Mouse (Mus musculus) mouse trophoblast stem cell (cell line): ENCODE measurements at regions not wholly inside any gene's neighbourhood (a gene's known extent, or its start where the extent isn't known, plus 50 kb on each side); places are given as distances from the start of the nearest gene placed in this dataset.
"Not testable (repeated sequence)": the region's sequence is repeated elsewhere in the genome, so short reads cannot be mapped to it uniquely, and the experiment has no call there.

Experiments
- in situ Hi-C, 2 experiments: fragments of 300-500 bp; cut with MseI, MboI; formaldehyde crosslinking; loops; 2 replicates in 1 of 2; 3 replicates in 1 of 2; pipeline ENCODE4 v1.15.1; 2025

DNA sequence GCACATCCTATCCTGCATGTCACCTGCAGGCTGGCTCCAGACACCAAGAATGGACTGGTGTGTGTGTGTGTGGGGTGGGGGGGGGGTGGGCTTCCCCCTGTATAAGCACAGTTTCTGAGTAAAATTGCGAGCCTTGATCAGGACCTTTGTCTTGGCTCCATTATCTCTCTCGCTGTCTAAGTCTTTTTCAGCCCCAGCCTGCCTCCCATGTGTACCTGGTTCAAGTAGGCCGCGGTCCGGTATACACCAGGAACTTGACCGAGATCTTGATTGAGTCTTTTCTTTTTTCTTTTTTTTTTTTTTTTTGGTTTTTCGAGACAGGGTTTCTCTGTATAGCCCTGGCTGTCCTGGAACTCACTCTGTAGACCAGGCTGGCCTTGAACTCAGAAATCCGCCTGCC, 276.8 kb downstream of the 1810013L24Rik start:
- in situ Hi-C loops: not testable (repeated sequence)

DNA sequence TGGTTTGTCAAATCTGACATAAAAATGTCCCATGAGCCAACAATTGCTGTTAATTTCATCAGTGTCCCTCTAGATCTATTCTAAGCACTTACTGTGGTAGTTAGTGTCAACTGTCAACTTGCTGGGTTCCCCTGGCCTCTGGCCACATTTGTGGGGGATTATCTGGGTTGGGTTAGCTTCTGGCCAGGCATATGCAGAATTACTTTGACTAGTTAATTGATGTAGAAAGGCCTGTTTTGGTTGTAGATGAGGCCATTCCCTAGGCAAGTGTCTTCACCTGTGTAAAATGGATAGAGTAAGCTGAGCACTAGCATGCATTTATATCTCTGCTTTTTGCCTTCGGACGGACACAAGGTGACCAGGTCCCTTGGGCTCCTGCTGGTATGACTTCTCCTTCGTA, 283.9 kb downstream of the 1810013L24Rik start:
- in situ Hi-C loops: no loop called here

DNA sequence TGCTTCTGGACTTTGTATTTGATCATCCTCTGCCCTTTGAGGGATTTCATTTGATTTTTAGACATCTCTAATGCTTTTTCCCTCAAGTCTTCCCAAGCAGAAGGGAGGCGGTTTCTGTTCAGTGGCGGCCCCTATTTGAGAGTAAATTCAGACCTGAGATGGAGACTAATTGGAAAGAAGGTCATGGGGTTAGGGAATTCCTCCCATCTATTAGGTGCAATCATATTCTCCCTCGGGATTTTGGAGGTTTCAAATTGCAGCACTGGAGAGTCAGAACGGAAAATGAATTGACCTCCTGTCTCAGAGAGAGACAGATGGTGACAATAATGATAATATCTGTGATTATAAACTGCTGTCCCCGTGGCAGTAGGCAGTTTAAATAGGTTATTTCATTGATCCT, 285.6 kb downstream of the 1810013L24Rik start:
- in situ Hi-C loops: no loop called here

DNA sequence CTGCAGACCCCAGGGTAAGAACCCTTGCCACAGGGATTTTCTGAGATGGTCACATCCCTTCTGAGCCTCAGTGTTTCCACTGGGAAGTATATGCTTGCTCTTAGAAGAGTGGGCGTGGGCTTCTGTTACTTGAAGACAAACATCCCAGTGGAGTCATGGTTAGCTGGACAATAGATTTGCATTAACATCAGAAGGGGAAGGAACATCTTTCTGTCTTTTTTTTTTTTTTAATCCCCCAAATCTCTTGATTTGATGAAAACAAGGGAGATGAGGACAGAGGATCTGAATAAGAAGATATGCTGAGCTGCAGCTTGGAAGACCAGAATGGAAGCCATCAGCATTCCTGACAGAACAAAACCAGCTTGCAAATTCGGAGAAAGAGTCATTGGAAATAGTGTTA, 291.7 kb downstream of the 1810013L24Rik start:
- in situ Hi-C loops: no loop called here

DNA sequence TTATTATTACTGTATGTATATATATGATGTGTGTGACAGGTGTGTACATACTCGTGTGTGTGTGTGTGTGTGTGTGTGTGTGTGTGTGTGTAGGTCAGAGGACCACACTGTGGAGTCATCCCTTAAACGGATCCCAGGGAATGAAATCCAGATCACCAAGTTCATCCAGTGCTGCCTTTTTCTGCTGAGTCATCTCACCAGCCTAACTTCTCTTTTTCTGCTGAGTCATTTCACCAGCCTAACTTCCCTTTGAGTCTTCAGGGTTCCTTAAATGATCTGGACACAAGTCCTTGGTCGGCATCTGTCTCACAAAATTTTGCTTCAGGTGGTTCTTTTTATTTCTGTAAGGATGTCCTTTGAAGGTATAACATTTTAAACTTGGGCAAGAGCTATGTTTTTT, 302.2 kb downstream of the 1810013L24Rik start:
- in situ Hi-C loops: no loop called here

DNA sequence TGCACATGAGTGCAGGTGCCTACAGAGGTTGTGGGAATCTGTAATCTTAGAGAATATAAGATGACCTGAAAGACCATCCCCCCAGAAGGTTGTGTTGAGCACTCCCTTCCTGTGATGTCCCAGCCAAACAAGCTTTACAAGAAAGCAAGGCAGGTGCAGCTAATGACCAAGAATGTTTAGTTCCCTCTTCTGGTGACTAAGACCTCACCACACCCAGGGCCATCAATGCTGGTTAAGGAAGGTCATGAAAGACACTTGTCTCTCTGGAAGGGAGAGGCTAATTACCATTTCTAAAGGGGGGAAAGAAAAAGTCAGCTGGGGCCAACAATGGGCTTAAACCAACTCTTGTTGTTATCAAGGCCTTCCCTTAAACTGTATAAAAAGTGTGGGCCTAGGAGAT, 302.9 kb downstream of the 1810013L24Rik start:
- in situ Hi-C loops: no loop called here

DNA sequence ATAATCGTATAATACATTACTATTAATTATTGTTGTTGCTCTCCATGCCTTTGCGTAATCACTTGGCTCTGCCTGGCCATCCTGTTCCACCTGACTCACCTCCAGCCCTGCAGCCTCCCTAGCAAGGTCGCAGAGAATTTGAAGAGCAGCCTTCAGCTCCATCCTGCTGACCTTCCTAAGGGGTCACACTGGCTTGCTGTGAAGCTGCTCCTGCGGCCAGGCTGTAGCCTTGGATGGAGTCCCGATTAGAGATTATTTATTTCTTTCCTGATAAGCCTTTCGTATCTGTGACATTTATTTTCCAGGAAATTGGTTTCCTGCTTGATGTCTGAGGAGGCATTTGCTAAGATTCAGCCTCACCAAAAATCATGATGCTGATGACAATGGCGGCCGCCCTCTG, 305.5 kb downstream of the 1810013L24Rik start:
- in situ Hi-C loops: no loop called here

DNA sequence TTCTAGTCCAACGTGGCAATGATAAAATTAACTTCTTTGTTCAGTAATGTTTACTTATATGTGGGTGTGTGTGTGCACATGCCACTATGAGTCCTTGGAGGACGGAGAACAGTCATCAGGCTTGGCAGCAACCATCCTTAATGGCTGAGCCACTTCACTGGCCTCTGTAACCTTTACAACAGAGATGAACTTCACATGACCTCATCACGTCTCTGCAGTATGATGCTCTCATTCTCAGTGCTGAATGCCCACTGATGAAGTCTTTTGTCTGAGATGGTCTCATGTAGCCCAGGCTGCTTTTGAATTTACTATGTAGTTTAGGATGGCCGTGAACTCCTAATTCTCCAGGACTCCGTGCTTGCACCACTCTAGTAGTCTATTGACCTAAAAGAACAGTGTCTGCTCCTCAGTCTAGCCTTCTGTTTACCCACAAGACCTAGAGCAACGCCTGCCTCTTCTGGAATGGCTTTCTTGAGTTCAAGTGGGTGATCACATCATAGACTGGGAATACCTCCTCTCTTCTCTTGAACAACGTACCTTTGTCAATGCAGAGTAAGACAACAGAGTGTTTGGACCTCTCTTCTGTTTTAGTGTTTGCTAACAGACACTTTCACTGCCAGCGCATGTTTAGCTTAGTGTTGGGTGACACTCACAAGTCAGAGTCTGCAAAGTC, 308.8 kb downstream of the 1810013L24Rik start:
- in situ Hi-C loops: no loop called here

DNA sequence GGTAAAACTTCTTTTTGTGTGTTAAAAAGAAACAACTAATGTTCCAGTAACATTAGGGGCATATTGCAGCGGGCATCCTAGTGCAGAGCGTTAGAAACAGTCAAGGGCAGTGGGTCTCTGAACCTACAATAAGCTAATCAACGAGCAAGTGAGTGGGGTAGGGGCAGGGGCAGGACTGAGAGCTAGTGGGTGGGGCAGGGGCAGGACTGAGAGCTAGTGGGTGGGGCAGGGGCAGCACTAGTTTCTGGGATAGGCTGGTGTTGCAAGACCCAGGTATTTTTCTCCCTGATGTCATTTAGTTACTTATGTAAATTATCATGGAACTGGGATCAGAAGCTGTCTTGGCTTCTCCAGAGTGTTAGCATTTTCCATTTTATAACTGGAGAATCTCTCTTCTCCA, 309.5 kb downstream of the 1810013L24Rik start:
- in situ Hi-C loops: no loop called here

DNA sequence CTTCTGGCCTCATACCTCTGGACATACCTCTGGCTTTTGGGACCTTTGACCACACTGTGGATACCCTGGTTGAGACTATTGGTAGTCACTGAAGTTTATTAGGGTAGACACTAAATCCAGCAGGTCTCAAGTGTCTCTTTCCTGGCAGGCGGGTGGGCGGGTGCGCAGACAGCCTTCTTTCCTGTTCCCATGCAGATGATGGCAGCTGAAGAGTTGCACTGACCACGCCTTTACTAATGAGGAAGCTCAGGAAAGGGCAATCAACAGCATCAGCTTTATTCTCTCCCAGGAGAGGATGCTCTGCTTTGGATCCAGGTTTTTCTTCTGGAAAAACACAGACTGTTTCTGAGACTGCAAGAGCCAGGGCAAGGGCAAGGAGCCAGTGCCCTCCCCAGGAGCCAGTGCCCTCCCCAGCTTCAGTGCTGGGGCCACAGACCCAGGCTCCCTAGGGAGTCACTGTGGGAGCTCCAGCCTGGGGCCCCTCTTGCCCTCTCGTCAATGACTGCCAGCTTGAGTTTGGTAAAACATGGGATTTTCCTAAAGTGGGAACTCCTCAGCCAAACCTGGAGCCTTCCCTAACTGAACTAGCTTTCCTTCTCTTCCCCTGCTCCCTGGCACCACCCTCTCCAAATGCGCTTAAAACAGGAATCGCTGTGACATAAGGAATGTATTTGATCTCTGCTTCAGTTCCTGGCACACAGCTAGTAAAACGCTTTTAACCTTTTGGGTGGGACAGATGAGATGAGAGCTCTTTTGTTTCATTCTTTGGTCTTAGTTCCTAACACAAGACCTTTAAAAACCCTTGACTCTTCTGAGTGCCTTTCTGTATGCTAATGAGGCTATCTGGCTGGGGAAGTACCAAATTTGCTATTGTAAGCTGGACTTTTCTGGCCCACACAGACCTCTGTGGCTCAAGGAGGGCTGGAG, 319.6 kb downstream of the 1810013L24Rik start:
- in situ Hi-C loops: no loop called here

DNA sequence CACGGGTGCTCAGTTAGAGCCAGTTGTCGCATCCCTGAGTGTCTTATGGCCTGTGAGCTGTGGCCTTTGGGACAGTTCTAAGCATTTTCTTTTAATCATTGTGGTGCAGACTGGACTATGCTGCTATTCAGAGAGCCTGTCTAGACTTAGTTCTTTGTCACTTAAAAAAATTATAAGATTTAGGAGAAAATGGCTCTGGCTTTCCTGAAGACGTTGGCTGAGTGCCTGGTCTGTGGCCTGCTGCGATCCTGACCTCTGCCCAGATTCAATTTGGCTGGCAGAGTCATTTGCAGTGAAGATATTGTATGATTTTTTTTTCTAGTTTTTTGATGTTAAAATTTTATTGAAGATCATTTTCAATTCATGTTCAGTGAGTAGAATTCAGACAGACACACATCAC, 322.0 kb downstream of the 1810013L24Rik start:
- in situ Hi-C loops: no loop called here

DNA sequence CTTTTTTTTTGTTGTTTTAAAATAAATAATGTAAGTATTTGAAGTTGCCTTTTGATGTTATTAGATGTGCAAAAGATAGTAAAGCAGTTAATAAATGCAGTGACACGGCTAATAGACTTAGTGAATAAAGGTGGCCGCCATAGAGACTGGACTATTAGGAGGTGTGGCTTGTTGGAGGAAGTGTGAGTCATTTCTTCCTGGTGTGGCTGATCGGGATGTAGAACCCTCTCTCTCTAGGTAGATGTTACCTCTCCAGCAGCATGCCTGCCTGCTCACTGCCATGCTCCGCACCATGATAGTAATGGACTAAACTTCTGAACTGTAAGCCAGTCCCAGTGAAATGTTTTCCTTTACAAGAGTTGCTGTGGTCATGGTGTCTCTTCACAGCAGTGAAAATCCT, 323.6 kb downstream of the 1810013L24Rik start:
- in situ Hi-C loops: no loop called here

DNA sequence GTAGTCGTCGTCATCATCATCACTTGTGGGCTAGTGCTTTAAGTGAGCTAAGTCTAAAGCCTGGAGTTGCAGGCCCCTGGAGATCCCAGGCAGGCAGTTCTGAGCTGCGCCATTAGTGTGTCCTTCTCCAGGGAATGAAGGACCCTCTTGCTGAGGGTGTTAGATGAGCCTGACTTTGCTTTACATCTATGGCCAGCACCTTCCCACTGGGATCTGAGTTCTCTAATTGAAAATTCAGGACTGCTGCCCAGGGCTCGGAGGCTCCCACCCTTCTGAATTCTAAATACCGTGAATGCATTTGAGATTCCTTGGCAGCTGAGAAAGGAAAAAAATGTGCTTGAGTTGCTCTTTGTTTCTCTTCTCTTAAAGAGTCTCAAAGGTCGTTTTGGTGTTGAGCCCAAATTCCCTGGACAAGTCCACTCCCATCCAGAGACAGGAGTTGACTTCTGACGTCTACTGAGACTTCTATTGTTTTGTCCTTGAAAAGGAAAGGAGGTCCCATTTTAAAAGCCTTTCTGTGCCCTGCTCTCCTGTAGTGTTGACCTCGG, 335.9 kb downstream of the 1810013L24Rik start:
- in situ Hi-C loops: no loop called here

DNA sequence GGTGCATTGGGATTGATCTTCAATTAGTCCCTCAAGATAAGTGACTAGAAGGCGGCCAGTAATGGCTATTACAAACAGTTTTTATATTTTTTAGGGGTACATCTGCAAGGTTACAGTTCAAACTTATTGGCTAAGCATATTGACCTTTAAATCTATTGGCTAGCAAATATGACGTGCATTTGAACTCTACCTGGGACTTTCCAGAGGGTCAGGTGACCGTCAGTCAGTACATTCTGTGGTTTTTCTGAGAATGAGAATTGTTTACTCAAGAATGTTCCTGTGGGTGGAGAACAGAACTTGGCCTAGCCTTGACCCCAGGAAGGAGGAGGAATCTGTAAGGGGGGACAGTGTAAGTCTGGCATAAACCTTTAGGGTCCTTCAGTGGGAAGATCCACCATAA, 346.5 kb downstream of the 1810013L24Rik start:
- in situ Hi-C loops: no loop called here

DNA sequence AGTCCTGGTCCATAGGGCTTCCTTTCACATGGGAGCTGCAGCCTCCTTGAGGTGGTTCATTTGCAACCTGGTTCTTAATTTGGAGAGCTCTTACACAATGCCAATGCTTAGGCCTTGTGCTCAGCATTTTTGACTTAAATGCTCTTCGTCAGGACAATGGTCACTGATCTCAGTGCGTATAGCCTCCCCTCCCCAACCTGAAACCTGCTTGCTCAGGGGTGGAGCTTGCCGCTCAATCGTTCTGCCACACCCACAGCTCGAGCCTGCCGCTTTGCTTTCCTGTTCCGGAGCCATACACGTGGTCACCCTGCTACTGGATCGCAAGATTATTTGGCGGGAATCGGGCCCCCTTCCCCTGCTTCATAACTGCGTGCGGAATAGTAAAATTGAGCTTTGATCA, 365.9 kb downstream of the 1810013L24Rik start:
- in situ Hi-C loops: no loop called here

DNA sequence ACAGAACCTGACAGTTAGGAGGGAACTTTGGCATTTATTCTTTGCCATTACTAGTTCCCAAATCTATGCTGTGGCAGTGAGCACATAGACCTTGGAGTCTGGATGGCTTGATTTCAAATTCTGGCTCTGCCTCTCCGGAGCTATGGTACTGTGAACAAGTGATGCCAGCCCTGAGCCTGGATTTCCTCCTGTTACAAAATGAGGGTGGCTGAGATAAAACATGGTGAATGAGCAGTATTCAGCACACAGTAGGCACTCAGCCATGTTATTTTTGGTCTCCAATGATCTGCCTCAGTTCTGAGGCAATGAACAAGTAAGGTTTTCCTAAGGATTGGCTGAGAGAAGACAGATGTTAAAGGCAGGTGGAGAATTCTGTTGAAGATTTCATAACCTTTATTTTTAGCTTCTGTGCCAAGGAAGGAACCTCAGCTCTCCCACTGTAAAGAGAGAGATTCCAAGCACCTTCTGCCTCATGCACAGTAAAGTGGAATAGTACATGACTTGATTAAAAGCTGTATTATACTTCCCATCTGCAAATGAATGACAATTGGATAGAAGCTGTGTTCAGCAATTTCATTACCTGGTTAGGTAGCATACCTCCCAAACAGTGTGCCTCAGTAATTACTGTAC, 369.1 kb downstream of the 1810013L24Rik start:
- in situ Hi-C loops: no loop called here

DNA sequence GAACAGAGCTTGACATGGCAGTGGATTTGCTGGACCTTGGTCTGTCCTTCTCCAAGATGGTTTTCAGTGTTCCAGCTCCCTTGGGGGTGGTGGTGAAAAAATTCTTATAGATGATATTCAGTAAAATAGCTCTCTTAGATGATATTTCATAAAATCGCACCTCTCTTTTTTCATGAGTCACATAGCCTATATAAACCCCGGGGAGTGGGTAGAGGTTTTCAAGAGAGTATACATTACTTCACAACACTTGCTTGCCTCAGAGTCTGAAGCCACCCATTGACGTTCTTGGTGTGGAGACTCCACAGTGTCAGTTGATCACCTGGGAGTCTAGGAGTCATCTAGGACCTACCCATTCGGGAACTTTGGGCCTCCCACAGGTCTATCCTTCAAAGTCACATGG, 378.7 kb downstream of the 1810013L24Rik start:
- in situ Hi-C loops: no loop called here

DNA sequence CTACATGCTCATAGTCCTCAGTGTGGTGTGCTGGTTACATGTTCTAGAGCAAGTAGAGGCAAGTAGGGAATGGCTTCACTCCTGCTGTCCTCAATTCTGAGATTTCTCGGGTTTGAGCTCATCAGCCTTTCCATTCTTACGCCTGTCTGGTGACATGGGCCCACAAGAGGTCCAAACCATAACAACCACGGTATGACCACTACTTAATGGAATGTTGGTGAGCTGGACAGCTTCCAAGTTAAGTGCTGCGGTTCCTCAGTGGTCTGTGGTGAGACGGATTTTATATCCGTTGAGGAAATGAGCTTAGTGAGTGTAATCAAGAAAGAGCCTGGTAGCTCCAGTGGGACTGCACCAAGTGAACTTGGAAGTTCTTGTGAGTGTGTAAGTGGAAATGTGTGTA, 381.6 kb downstream of the 1810013L24Rik start:
- in situ Hi-C loops: no loop called here

DNA sequence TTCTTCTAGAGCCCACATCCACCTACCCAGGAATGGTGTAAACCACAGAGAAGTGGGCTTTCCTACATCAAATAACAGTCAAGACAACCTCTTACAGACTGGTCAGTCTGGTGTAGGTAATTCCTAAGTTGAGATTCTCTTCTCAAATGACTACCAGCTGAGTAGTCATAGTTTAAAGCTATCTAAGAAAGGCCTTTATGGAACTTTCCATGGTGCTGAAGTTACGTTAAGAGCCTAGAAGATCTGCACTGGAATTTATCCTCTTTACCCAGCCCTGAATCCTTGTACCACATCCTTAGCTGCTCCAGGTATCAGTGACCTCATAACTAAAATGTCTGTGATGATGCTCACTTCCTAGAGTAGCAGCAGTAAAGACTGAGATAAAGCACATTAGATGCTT, 385.2 kb downstream of the 1810013L24Rik start:
- in situ Hi-C loops: no loop called here

DNA sequence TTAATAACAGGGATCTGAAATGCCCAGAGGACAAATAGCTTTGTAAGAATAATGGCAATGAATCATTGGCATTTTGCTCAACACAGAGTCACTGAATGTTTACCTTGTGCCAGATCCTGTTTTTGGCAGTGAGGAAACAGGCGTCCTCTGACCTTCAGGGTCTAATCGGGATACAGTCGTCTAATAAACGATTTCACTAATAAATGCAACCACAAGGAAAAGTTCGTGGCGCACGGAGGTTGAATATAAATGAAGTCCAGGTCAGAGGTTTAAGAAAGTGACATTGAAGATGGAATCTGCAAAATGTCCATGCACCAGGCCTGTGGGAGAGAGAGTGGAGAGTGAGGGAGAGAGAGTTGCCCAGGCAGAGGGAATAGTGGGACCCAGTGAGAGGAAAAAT, 387.5 kb downstream of the 1810013L24Rik start:
- in situ Hi-C loops: no loop called here

DNA sequence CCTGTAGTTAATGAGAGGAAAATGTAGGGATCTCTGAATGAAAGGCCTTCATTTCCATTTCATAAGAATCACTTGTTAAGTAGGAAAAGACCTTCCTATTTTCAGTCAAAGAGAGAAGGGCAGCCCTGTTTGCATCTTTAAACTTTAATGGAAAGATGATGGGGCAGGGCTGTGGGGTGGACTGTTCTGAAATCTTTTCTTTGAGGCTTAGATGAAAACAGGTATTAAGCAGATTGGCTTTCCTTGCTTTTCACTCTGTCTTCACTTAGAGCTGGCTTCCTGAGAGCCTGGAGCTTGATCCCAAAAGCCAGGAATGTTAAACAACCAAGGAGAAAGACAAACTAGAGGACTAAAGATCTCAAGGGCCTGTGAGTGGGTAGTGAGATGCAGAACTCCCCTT, 400.3 kb downstream of the 1810013L24Rik start:
- in situ Hi-C loops: no loop called here

DNA sequence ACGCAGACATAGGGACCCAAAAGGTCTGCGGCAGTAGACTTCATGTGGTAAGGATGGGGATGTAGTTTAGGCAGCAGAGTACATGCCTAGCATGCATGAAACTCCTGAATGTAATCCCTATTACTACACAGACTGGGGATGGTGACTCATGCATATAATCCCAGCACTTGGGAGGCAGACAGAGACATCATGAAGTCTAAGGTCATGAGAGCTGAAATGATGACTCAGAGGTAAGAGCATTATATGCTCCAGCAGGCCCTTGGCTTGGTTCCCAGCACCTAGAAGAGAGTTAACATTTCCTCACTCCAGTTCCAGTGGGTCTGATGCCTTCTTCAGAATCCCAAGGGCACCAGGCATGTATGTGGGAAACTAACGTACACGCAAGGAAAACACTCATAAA, 412.2 kb downstream of the 1810013L24Rik start:
- in situ Hi-C loops: no loop called here
